Mouse (Mus musculus) heart, postnatal 0 days (tissue): Measurements from ENCODE around the gene Ugt1a10. TPM values are rescaled to one million over a fixed set of nuclear protein-coding genes. Genes with fewer than 3 reads are reported as not detected.

ENCODE experiments used
- ATAC-seq: fragments of 200-750 bp; cut with Nextera tagmentation; 2 replicates; pipeline ENCODE4 v1.8.0; 2017; ENCODE audit warnings: low read depth, moderate number of reproducible peaks, moderate library complexity; ENCODE audit not compliant: insufficient read depth
- DNase-seq: peaks from one replicate; pipeline ENCODE4 v3.0.0-alpha.2; 2016; ENCODE audit warnings: low spot score
- H3K27ac ChIP-seq: fragments of 300-500 bp; sonication (generic); 2 replicates; pipeline ENCODE4 v1.5.1; 2014; ENCODE audit warnings: low read depth, mild to moderate bottlenecking
- H3K27me3 ChIP-seq: fragments of 300-500 bp; sonication (generic); 2 replicates; pipeline ENCODE4 v1.6.1; 2014; ENCODE audit warnings: low read length, mixed read lengths; ENCODE audit not compliant: control insufficient read depth, insufficient read depth
- H3K36me3 ChIP-seq: fragments of 300-500 bp; sonication (generic); replicated peaks from 2 replicates; pipeline ENCODE4 v1.6.1; 2014; ENCODE audit warnings: low read length, mixed read lengths; ENCODE audit not compliant: control insufficient read depth, insufficient read depth
- H3K4me1 ChIP-seq: fragments of 300-500 bp; sonication (generic); 2 replicates; pipeline ENCODE4 v1.6.1; 2014; ENCODE audit warnings: antibody characterized with exemption; ENCODE audit not compliant: control insufficient read depth, insufficient read depth
- H3K4me2 ChIP-seq: fragments of 300-500 bp; sonication (generic); 2 replicates; pipeline ENCODE4 v1.6.1; 2014; ENCODE audit warnings: low read depth, mild to moderate bottlenecking, low read length, moderate library complexity
- H3K4me3 ChIP-seq: fragments of 300-500 bp; sonication (generic); 2 replicates; pipeline ENCODE4 v1.5.1; 2014; ENCODE audit warnings: low read depth, low read length
- H3K9ac ChIP-seq: fragments of 300-500 bp; sonication (generic); replicated peaks from 2 replicates; pipeline ENCODE4 v1.6.1; 2014; ENCODE audit warnings: low read depth, low read length, mixed read lengths
- H3K9me3 ChIP-seq: fragments of 300-500 bp; sonication (generic); replicated peaks from 2 replicates; pipeline ENCODE4 v1.6.1; 2016; ENCODE audit warnings: low read length; ENCODE audit not compliant: control insufficient read depth
- CTCF ChIP-seq: IDR thresholded peaks from 2 replicates; pipeline ENCODE4 v1.5.1; 2016; ENCODE audit warnings: antibody characterized with exemption, control low read depth, low read depth
- EP300 ChIP-seq: IDR thresholded peaks from 2 replicates; pipeline ENCODE4 v1.6.1; 2016; ENCODE audit warnings: antibody characterized with exemption, low read depth
- WGBS: fragments of 180-500 bp; shearing (Covaris S2); extraction: QIAGEN DNeasy Blood & Tissue Kit; methylation state at CpG from one replicate; pipeline ENCODE4 v1.1.7; 2014; 5-methylcytosine and 5-hydroxymethylcytosine counted together
- polyA plus RNA-seq: library from polyadenylated mRNA; unstranded; fragments of >200 nt; fragmentation: Nextera tagmentation; extraction: Ambion mirVana; gene quantifications from 2 replicates; pipeline ENCODE4 v1.2.1, GENCODE M21; 2015
- total RNA-seq: library from RNA; depleted of rRNA; stranded (reverse); fragments of >200 nt; gene quantifications from 2 replicates; pipeline ENCODE4 v1.2.3, GENCODE M21; 2014; ENCODE audit warnings: low replicate concordance

Gene Ugt1a10
- total and polyA plus RNA-seq, 2 experiments from 2014 or later = not detected

DNA sequence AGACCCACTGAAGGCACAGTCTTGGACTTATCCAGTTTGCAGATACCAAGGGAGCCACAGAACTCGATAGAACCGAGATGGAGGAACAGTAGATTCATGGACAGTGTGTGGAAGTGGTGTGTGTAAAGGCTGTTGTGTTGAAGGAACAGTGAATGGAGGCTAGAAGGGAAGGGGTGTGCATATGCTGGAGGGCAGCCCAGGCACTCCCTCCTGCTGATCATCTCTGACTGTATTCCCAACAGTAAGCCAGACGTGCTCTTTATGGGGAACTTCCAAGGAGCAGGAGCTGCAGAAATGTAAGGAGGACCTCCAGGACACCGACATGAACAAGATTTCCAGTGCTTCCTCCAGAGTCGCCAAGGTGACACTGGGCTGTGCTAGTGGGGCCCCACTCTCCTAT lies 194.8 kb downstream of the Ugt1a10 start:
- Histone ChIP-seq H3K27ac (no peak overlapping the region), H3K9ac (no peak overlapping the region), H3K4me3 (no peak overlapping the region), H3K4me2 (no peak overlapping the region), H3K9me3 (peaks cover 73% of the 10 kb centered on the region), H3K36me3 (no peaks in the 10 kb centered on the region), H3K27me3 (no peaks in the 10 kb centered on the region), H3K4me1 (no peaks in the 10 kb centered on the region)
- TF ChIP-seq CTCF (no peak), EP300 (no peak)
- ATAC-seq = no peak
- no peak for DNase-seq
- 69% methylated on average over 5 of the region's 5 CpGs for WGBS

- Histone ChIP-seq H3K4me1 (no peaks in the 10 kb centered on the region), H3K27me3 (no peaks in the 10 kb centered on the region), H3K9ac (no peak overlapping the region), H3K9me3 (peaks cover 50% of the 10 kb centered on the region), H3K36me3 (no peaks in the 10 kb centered on the region), H3K27ac (no peak overlapping the region), H3K4me3 (no peak overlapping the region), H3K4me2 (no peak overlapping the region)
- DNase-seq (no peak), ATAC-seq (no peak)
- TF ChIP-seq EP300 (no peak), CTCF (no peak)
- 71% methylated on average over 8 of the region's 8 CpGs for WGBS
These were observed 197.9 kb downstream of the Ugt1a10 start for GRCm38 (mm10) chr1:88253106-88253505.

DNA sequence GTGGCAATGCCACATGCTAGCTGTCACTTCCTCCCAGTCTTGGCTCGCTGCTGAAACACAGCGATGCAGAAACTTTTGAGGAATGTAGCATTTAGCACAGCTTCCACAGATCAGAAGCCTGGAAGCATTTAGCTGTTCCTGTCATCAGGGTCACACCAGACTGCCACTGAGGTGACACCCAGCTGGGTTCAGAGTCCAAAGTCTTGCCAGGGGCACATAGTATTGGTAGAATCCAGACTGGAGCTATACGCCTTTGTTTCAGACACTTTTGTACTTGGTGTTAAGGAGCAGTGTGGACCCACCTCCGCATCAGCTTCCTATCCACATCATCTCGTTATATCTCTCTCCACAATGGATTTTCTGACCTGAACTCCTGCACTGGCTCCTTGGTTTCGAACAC lies 198.4 kb downstream of the Ugt1a10 start:
- no peak overlapping the region for H3K9ac ChIP-seq
- H3K27ac ChIP-seq = no peak overlapping the region
- no peaks in the 10 kb centered on the region for H3K27me3 ChIP-seq
- WGBS = 62% methylated on average over 6 of the region's 6 CpGs
- no peaks in the 10 kb centered on the region for H3K36me3 ChIP-seq
- H3K4me3 ChIP-seq = no peak overlapping the region
- TF ChIP-seq EP300 (no peak), CTCF (no peak)
- no peaks in the 10 kb centered on the region for H3K4me1 ChIP-seq
- DNase-seq = no peak
- no peak for ATAC-seq
- peaks cover 46% of the 10 kb centered on the region for H3K9me3 ChIP-seq
- H3K4me2 ChIP-seq = no peak overlapping the region

GRCm38 (mm10) chr1:88254793-88255465 lies 199.7 kb downstream of the Ugt1a10 start:
- Histone ChIP-seq H3K4me1 (peaks cover 11% of the 10 kb centered on the region), H3K9me3 (peaks cover 32% of the 10 kb centered on the region), H3K27me3 (no peaks in the 10 kb centered on the region), H3K4me3 (no peak overlapping the region), H3K4me2 (no peak overlapping the region), H3K27ac (no peak overlapping the region), H3K9ac (no peak overlapping the region), H3K36me3 (peaks cover 6% of the 10 kb centered on the region; the same call in 1 of the 2 replicates)
- DNase-seq (no peak), ATAC-seq (no peak)
- TF ChIP-seq CTCF = no peak
- no peak for TF ChIP-seq EP300
- 75% methylated on average over 12 of the region's 12 CpGs for WGBS

DNA sequence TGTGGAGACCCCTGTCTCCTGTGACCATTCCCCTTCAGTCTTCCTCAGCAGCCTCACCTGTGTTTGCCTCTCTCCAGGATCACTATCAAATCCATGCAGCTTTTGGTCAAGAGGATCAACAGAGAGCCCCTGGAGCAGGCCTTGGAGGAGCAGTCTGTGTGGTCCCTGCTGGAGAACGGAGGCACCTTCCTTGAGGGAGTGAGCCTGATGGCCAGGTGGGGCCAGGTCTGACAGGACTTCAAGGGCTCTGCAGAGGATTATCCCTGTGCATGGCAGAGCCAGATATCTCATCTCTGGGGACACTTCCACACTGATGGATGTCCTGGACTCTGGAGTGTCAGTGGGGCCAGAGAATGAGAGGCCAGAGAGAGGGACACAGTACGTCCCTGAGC lies 200.3 kb downstream of the Ugt1a10 start:
- DNase-seq (no peak), ATAC-seq (no peak)
- Histone ChIP-seq H3K36me3 (peaks cover 10% of the 10 kb centered on the region; the same call in 1 of the 2 replicates), H3K4me3 (no peak overlapping the region), H3K4me1 (peaks cover 11% of the 10 kb centered on the region), H3K27me3 (no peaks in the 10 kb centered on the region), H3K27ac (no peak overlapping the region), H3K9me3 (peaks cover 27% of the 10 kb centered on the region), H3K9ac (no peak overlapping the region), H3K4me2 (no peak overlapping the region)
- 53% methylated on average over 2 of the region's 2 CpGs for WGBS
- no peak for TF ChIP-seq CTCF
- no peak for TF ChIP-seq EP300
